Mouse (Mus musculus) ES-E14 (cell line): Measurements from ENCODE around the gene Mlkl. TPM values are rescaled to one million over a fixed set of nuclear protein-coding genes. Genes with fewer than 3 reads are reported as not detected.

ENCODE experiments used
- DNase-seq: peaks from one replicate; pipeline ENCODE4 v3.0.0-alpha.2; 2013; ENCODE audit warnings: low read depth, low spot score
- H3K27ac ChIP-seq: 2 replicates; pipeline ENCODE4 v1.5.1; 2012; ENCODE audit warnings: low read depth, mild to moderate bottlenecking, low read length, moderate library complexity, mixed read lengths; ENCODE audit not compliant: poor library complexity, insufficient read depth, severe bottlenecking
- H3K36me3 ChIP-seq: 2 replicates; pipeline ENCODE4 v1.6.1; 2012; ENCODE audit warnings: mild to moderate bottlenecking, low read length, moderate library complexity, mixed read lengths; ENCODE audit not compliant: control insufficient read depth, poor library complexity, insufficient read depth, severe bottlenecking
- H3K4me1 ChIP-seq, 2 experiments: fragments of 150-350 bp in 1 of 2; sonication (generic) in 1 of 2; 2 replicates each; pipeline ENCODE4 v1.6.1; 2012; ENCODE audit warnings: low read length in 2 of 2, mild to moderate bottlenecking in 1 of 2, mixed read lengths in 1 of 2; ENCODE audit not compliant: control insufficient read depth in 2 of 2, insufficient read depth in 2 of 2, poor library complexity in 1 of 2
- H3K4me3 ChIP-seq, 2 experiments: fragments of 150-350 bp in 1 of 2; sonication (generic) in 1 of 2; 2 replicates each; pipeline ENCODE4 v1.5.1; 2012; ENCODE audit warnings: low read length in 2 of 2, low read depth in 1 of 2, mild to moderate bottlenecking in 1 of 2, mixed read lengths in 1 of 2; ENCODE audit not compliant: insufficient read depth in 1 of 2, poor library complexity in 1 of 2, severe bottlenecking in 1 of 2
- H3K9ac ChIP-seq: 2 replicates; pipeline ENCODE4 v1.6.1; 2012; ENCODE audit warnings: low read depth, mild to moderate bottlenecking, low read length, mixed read lengths; ENCODE audit not compliant: poor library complexity, insufficient read depth, severe bottlenecking
- H3K9me3 ChIP-seq: fragments of 150-350 bp; sonication (generic); 2 replicates; pipeline ENCODE4 v1.6.1; 2012; ENCODE audit warnings: low read depth, mild to moderate bottlenecking, low read length; ENCODE audit not compliant: control insufficient read depth, insufficient read depth
- CHD2 ChIP-seq: IDR thresholded peaks from 2 replicates; pipeline ENCODE4 v1.6.1; 2014; ENCODE audit warnings: mild to moderate bottlenecking, low read depth, low read length, inconsistent platforms
- HCFC1 ChIP-seq: IDR thresholded peaks from 2 replicates; pipeline ENCODE4 v1.6.1; 2012; ENCODE audit warnings: low read length, inconsistent platforms, borderline replicate concordance; ENCODE audit not compliant: insufficient read depth
- MAFK ChIP-seq: IDR thresholded peaks from 2 replicates; pipeline ENCODE4 v1.6.1; 2014; ENCODE audit warnings: mild to moderate bottlenecking, low read depth, low read length, inconsistent platforms; ENCODE audit not compliant: insufficient read depth
- ZC3H11A ChIP-seq: IDR thresholded peaks from 2 replicates; pipeline ENCODE4 v1.6.1; 2012; ENCODE audit warnings: low read depth, mild to moderate bottlenecking, inconsistent platforms, low read length, borderline replicate concordance
- ZNF384 ChIP-seq: IDR thresholded peaks from 2 replicates; pipeline ENCODE4 v1.6.1; 2012; ENCODE audit warnings: low read depth, low read length, inconsistent platforms
- in situ Hi-C, 2 experiments: fragments of 600-800 bp; cut with MboI; formaldehyde crosslinking; loops; one replicate each; pipeline ENCODE4 v1.15.1; 2025; ENCODE audit warnings: low sequenced_read_pairs in 2 of 2, inconsistent platforms in 1 of 2; ENCODE audit not compliant: unreplicated experiment in 2 of 2
- total RNA-seq: library from RNA; depleted of rRNA; stranded (reverse); fragments of 300-350 nt; gene quantifications from 2 replicates; pipeline ENCODE4 v1.2.3, GENCODE M21; 2012

The Mlkl gene
- total RNA-seq, 1 experiment = 1.2 TPM

- Histone ChIP-seq H3K36me3 (no peaks in the 10 kb centered on the region), H3K9ac (no peak overlapping the region), H3K9me3 (no peaks in the 10 kb centered on the region), H3K4me1 (no peaks in the 10 kb centered on the region; a peak in 1 of 4 replicates), H3K27ac (no peak overlapping the region), H3K4me3 (no peak overlapping the region)
- peak; percentile 47 for DNase-seq
- in situ Hi-C loops = no loop called here
- TF ChIP-seq MAFK (no peak), CHD2 (no peak), ZNF384 (no peak), ZC3H11A (peak; percentile 66; the same call in 1 of the 2 replicates), HCFC1 (no peak)
These were observed 5.2 kb upstream of the Mlkl start for GRCm38 (mm10) chr8:111343225-111343624.

GRCm38 (mm10) chr8:111340186-111340585, 2.2 kb upstream of the Mlkl start:
- no peaks in the 10 kb centered on the region for H3K9me3 ChIP-seq
- H3K4me3 ChIP-seq = no peak overlapping the region
- in situ Hi-C loops = no loop called here
- DNase-seq = no peak
- H3K9ac ChIP-seq = no peak overlapping the region
- no peak overlapping the region for H3K27ac ChIP-seq
- H3K4me1 ChIP-seq = no peaks in the 10 kb centered on the region; a peak in 1 of 4 replicates
- H3K36me3 ChIP-seq = no peaks in the 10 kb centered on the region
- TF ChIP-seq CHD2 (no peak), HCFC1 (no peak), ZC3H11A (no peak), MAFK (no peak)

GRCm38 (mm10) chr8:111338370-111339208, 612 bp upstream of the Mlkl start:
- H3K36me3 ChIP-seq = no peaks in the 10 kb centered on the region
- in situ Hi-C loops = no loop called here
- no peak overlapping the region for H3K27ac ChIP-seq
- no peak overlapping the region for H3K9ac ChIP-seq
- no peaks in the 10 kb centered on the region; a peak in 1 of 4 replicates for H3K4me1 ChIP-seq
- DNase-seq = no peak
- no peak overlapping the region; a peak in 1 of 4 replicates for H3K4me3 ChIP-seq
- TF ChIP-seq HCFC1 = no peak
- no peaks in the 10 kb centered on the region for H3K9me3 ChIP-seq

GRCm38 (mm10) chr8:111337311-111337889, 577 bp downstream of the Mlkl start:
- H3K9ac ChIP-seq = peak overlapping the region; percentile 36; the same call in 1 of the 2 replicates
- H3K4me1 ChIP-seq = no peaks in the 10 kb centered on the region; a peak in 1 of 4 replicates
- TF ChIP-seq ZNF384 = no peak
- TF ChIP-seq HCFC1 = no peak
- TF ChIP-seq CHD2 = no peak
- TF ChIP-seq MAFK = no peak
- TF ChIP-seq ZC3H11A = no peak
- no peak overlapping the region for H3K27ac ChIP-seq
- H3K9me3 ChIP-seq = no peaks in the 10 kb centered on the region
- no peak for DNase-seq
- in situ Hi-C loops = no loop called here
- no peaks in the 10 kb centered on the region for H3K36me3 ChIP-seq
- peak overlapping the region; percentile 62 to 69 for H3K4me3 ChIP-seq
